Mouse (Mus musculus) frontal cortex, postnatal 25 days (tissue): ENCODE results near the gene Vstm2l.

ENCODE experiments used
- DNase-seq, 2 experiments: peaks; one replicate each; pipeline ENCODE4 v3.0.0; 2022; ENCODE audit warnings: low spot score in 2 of 2

Vstm2l gene

GRCm38 (mm10) chr2:157932655-157933054 lies 18.2 kb downstream of the Vstm2l start:
- DNase-seq = no peak

- DNase-seq = no peak
Measured at GRCm38 (mm10) chr2:157935444-157936171, 21.2 kb downstream of the Vstm2l start.

DNA sequence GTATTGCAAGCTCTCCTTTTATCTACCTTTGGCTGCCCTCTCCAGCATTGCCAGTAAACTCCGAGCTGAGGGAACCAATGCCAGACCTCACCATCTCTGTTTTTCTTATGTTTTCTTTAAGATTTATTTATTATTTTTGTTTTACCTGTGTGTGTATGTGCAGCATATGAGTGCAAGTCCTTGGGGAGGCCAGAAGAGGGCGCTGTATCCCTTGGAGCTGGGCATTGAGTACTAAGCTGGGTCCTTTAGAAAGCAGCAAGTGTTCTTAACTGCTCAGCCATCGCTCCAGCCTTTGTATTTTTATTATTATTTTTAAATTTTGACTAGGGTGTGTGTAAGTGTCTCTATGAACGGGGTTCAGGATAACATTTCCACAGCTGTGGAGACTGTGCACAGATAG lies 22.2 kb downstream of the Vstm2l start:
- DNase-seq = no peak

DNA sequence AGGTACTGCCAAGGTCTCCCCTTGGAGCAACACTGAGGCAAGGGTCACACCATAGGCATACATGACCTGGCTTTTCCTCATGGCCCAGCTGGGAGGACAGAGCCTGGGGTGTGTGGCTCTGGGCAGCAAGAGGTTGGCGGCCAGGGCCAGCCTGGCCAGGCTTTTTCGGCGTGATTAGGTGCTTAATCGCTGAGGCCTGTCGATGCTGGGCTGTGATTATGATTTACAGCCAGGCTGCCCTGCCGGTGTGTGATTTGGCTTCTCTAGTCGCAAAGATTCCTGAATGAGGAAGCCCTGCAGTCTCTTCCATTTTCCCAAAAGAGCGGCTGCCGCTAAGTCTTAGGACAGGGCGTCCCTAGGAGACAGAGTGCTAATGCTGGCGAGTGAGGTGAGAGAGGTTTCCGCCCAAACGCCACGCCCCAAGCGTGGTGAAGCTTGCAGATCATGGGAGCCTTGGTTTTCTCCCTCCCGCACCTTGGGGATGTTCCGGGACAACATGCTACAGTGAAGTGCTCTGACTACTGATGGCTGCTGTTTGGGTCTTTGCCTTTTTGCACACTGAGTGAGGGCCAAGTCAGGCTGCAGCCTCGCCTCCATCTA lies 26.2 kb downstream of the Vstm2l start:
- DNase-seq = no peak

DNA sequence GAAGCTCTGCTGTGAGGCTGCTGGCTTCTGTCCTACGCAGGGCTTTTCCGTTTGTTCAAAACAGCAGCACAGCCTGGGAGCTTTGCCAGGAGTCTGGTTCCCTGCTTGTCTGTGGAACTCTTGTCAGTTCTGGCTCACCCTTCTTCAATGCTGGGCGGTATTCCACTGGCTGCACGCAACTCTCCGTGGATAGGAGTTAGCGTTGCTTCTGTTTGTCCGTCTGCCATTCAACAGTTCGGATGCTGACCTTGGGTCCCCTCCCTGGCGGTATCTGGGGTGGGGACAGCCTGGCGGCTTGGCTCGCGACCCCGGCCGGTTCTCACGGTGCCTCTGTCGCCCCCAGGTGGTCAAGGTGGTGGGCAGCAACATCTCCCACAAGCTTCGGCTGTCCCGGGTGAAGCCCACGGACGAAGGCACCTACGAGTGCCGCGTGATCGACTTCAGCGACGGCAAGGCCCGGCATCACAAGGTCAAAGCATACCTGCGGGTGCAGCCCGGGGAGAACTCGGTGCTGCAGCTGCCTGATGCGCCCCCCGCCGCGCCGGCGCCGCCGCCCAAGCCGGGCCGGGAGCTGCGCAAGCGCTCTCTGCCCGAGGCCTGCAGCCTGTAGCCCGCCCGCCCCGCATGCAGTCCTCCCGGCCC lies 29.2 kb downstream of the Vstm2l start:
- peak; percentile 70 to 72 for DNase-seq

GRCm38 (mm10) chr2:157944156-157944893 lies 29.9 kb downstream of the Vstm2l start:
- DNase-seq = no peak

DNA sequence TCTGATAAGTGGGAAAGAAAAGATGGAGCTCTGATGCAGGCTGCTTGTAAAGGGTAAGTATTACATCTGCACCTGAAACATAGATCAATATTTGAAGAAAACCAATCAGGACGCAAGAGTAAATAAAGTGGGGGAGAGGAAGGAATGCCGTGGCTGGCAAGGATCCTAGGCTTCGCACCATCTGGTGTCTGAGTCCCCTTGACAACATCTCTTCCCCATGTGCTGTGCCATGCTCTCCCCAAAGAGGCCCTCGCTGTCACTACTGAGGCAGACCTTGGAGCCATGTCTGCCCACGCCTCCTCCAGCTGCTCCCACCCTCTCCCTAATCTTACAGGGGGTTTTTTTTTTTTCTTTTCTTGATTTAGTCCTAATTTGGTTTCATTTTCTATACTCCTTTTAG lies 39.5 kb downstream of the Vstm2l start:
- no peak for DNase-seq

DNA sequence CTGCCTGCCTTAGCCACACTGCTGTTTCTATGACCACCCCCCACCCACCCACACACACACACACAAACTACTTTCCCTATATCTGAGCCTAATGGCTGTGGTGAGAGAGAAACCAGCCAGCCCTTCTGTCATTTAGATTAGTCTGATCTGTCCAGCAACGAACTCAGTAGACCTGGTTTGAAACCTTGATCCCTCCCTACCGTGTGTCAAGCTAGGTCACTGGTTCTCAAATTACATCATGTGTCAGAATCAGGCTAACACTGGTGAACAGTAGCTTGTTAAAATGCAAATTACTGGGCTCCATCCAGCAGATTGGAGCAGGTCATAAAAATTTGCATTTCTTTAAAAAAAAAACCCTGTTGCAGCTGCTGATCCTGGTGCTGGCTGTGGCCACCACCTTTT lies 43.3 kb downstream of the Vstm2l start:
- DNase-seq = no peak

GRCm38 (mm10) chr2:157967856-157968255 lies 53.4 kb downstream of the Vstm2l start:
- no peak for DNase-seq

GRCm38 (mm10) chr2:157970124-157970523 lies 55.7 kb downstream of the Vstm2l start:
- DNase-seq = no peak

GRCm38 (mm10) chr2:157970669-157971068 lies 56.2 kb downstream of the Vstm2l start:
- no peak for DNase-seq

- no peak for DNase-seq
Measured at GRCm38 (mm10) chr2:157974604-157975501, 60.4 kb downstream of the Vstm2l start.

- DNase-seq = no peak
Measured at GRCm38 (mm10) chr2:157975595-157975994, 61.1 kb downstream of the Vstm2l start.

DNA sequence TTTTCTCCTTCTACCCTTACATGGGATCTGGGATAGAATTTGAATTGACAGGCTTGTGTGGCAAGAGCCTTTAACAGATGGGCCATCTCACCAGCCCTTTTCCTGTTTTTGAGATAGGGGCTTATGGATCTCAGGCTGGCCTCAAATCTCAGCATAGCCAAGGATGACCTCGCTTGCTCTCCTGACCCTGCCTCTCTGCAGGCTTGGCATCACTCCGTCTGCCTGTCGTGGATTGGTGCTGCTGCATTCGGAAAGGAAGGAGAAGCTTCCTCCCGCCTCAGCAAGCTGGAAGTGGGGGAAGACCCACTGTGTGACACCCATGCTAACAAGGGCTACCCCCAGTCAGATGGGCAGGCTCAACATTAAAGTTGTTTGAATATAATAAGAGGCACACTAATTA lies 64.8 kb downstream of the Vstm2l start:
- DNase-seq = no peak

- DNase-seq = no peak
Measured at GRCm38 (mm10) chr2:157982727-157983126, 68.3 kb downstream of the Vstm2l start.

- DNase-seq = no peak
Measured at GRCm38 (mm10) chr2:157983276-157983675, 68.8 kb downstream of the Vstm2l start.

DNA sequence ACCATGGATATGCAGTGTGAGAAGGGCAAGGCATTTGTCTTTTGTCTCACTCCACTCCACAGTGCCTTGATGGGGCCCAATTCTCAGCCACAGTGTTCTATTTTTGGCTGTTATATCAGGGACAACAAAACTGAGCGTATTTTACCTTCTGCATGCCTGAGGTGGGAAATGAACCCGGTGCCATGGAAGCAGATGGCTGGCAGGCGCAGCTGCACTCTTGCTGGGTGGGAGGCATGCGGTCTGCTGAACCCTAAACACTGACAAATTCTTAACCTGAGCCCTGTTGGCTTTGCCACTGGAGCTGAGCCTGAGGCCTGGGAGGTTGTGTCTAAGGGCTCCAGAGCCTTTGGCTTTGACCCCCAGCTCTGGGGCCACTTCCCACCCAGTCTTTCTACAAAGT lies 71.2 kb downstream of the Vstm2l start:
- no peak for DNase-seq

GRCm38 (mm10) chr2:157986235-157986634 lies 71.8 kb downstream of the Vstm2l start:
- no peak for DNase-seq

DNA sequence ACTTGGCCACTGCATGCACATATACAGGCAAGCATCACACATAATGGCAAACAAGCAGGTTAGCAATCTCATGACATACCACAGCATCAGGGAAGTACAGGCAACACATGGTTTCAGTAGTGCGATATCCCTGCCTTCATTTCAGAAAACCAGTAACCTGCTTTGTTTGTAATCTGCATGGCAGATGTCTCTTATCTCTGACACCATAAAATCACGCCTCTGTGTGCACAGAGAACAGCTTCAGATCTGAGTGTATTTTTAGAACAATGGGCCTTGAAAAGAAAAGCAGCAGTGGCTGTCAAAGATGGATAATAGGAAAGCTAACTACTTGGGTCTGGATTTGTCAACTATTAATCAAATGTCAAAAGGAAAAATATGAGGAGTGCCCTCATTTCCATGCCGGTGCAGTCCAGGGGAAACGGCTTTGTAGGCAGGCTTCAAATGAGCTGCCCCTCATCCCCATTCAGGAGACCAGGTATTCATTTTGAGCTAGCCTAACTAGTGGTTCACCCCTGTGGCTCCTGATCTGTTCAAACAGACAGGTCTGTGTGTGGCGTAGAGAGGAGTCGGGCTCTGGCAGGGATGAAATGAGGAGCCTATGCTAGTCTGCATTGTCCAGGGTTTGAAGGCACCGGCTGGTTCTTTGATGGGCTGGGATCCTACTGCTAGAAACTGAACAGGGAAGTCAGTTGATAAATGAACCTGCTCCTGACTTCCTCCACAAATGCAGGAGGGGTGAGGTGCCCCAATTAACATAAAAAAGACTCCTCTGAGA lies 74.2 kb downstream of the Vstm2l start:
- DNase-seq = no peak

DNA sequence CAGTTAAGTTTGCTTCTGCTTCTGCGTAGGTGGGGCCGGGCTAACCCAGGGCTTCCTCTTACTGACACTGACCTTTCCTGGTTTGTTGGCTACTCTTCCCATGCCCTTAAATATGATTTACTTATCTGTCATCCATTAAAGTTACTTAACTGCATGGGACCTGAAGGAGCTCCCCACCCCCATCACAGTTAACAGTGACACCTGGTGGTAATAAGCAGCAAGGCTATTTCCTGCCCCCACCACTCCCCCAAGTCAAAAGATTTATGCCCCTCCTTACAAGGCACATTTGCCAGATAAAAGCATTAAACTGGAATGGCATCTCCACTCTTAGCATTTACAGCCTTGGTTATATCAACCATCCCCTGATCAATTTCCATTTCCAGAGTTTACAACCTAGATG lies 75.5 kb downstream of the Vstm2l start:
- no peak for DNase-seq

DNA sequence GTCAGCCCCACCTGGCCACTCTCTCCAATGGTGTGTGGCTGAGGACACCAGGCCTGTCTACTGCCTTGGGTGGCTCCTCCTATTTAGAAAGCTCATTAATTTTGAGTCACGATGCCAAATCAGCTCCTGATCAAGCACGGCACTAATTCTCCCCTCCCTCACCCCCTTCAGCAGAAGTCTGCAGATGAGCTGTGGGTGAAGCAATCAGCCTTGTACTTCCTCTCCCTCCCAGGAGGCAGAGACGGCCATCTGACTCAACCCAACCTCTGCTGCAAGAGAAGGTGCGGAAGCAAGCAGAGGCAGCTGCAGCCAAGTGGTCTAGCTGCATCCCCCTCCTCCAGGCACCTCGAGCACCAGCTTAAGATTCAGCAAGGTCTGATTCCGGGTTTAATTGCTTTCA lies 76.6 kb downstream of the Vstm2l start:
- no peak for DNase-seq
